Mouse (Mus musculus) left cerebral cortex, postnatal 10 days (tissue): ENCODE measurements around the gene Pou2f3. TPM values are rescaled to one million over a fixed set of nuclear protein-coding genes. Genes with fewer than 3 reads are reported as not detected.

Experiments used
- DNase-seq, 2 experiments: peaks; one replicate each; pipeline ENCODE4 v3.0.0; 2021 to 2022; ENCODE audit warnings: low spot score in 2 of 2, mixed read lengths in 1 of 2; ENCODE audit errors: extremely low spot score in 1 of 2
- intact Hi-C: fragments of 180-260 bp; cut with DNase I; formaldehyde crosslinking; loops from one replicate; pipeline ENCODE4 v1.15.1; 2025
- total RNA-seq, 2 experiments: library from RNA; stranded (reverse); gene quantifications; 2 replicates each; pipeline ENCODE4 v1.2.3; 2021

Gene Pou2f3
- total RNA-seq, 2 experiments from 2014 or later: not detected

- intact Hi-C loops: no loop called here
- DNase-seq: no peak
Observed at GRCm38 (mm10) chr9:43233515-43233914, 23.3 kb upstream of the Pou2f3 start.

- intact Hi-C loops: no loop called here
- DNase-seq: no peak
Observed at GRCm38 (mm10) chr9:43233044-43233443, 22.9 kb upstream of the Pou2f3 start.

GRCm38 (mm10) chr9:43232286-43232685 is 22.1 kb upstream of the Pou2f3 start:
- no peak for DNase-seq
- intact Hi-C loops: no loop called here

GRCm38 (mm10) chr9:43231805-43232204 is 21.6 kb upstream of the Pou2f3 start:
- DNase-seq: peak in 1 of 2 experiments; percentile 47
- intact Hi-C loops: no loop called here

- intact Hi-C loops: no loop called here
- DNase-seq: peak in 1 of 2 experiments; percentile 42
Observed at GRCm38 (mm10) chr9:43230886-43231285, 20.7 kb upstream of the Pou2f3 start.

- no peak for DNase-seq
- intact Hi-C loops: loop anchor here (10.0 kb wide), 1 partner anchor 745 kb away; no protein-coding TSS in a partner anchor
Observed at GRCm38 (mm10) chr9:43229962-43230361, 19.8 kb upstream of the Pou2f3 start.

GRCm38 (mm10) chr9:43229398-43229895 is 19.3 kb upstream of the Pou2f3 start:
- intact Hi-C loops: loop anchor here (10.0 kb wide), 1 partner anchor 745 kb away; no protein-coding TSS in a partner anchor
- no peak for DNase-seq

- DNase-seq: no peak
- intact Hi-C loops: loop anchor here (10.0 kb wide), 1 partner anchor 746 kb away; no protein-coding TSS in a partner anchor
Observed at GRCm38 (mm10) chr9:43228745-43229144, 18.6 kb upstream of the Pou2f3 start.

- no peak for DNase-seq
- intact Hi-C loops: loop anchor here (10.0 kb wide), 1 partner anchor 747 kb away; no protein-coding TSS in a partner anchor
Observed at GRCm38 (mm10) chr9:43227626-43228025, 17.5 kb upstream of the Pou2f3 start.

GRCm38 (mm10) chr9:43226573-43227160 is 16.5 kb upstream of the Pou2f3 start:
- no peak for DNase-seq
- intact Hi-C loops: loop anchor here (10.0 kb wide), 1 partner anchor 748 kb away; no protein-coding TSS in a partner anchor

- no peak for DNase-seq
- intact Hi-C loops: loop anchor here (10.0 kb wide), 1 partner anchor 749 kb away; no protein-coding TSS in a partner anchor
Observed at GRCm38 (mm10) chr9:43225481-43225880, 15.3 kb upstream of the Pou2f3 start.

- intact Hi-C loops: loop anchor here (10.0 kb wide), 1 partner anchor 750 kb away; no protein-coding TSS in a partner anchor
- no peak for DNase-seq
Observed at GRCm38 (mm10) chr9:43224771-43225355, 14.7 kb upstream of the Pou2f3 start.

- DNase-seq: no peak
- intact Hi-C loops: loop anchor here (10.0 kb wide), 1 partner anchor 752 kb away; no protein-coding TSS in a partner anchor
Observed at GRCm38 (mm10) chr9:43222429-43222715, 12.2 kb upstream of the Pou2f3 start.

GRCm38 (mm10) chr9:43221643-43222428 is 11.7 kb upstream of the Pou2f3 start:
- intact Hi-C loops: loop anchor here (1.0 to 10.0 kb wide), 2 partner anchors 62 to 753 kb away; no protein-coding TSS in a partner anchor
- peak; percentile 82 to 85 for DNase-seq

GRCm38 (mm10) chr9:43210771-43211450 is 742 bp upstream of the Pou2f3 start:
- intact Hi-C loops: loop anchor here (2.0 kb wide), 2 partner anchors 68 to 210 kb away; no protein-coding TSS in a partner anchor
- DNase-seq: peak; percentile 28 to 62

- no peak for DNase-seq
- intact Hi-C loops: no loop called here
Observed at GRCm38 (mm10) chr9:43206022-43206390, 4.2 kb downstream of the Pou2f3 start.

GRCm38 (mm10) chr9:43205343-43206021 is 4.7 kb downstream of the Pou2f3 start:
- intact Hi-C loops: no loop called here
- peak in 1 of 2 experiments; percentile 31 for DNase-seq

- no peak for DNase-seq
- intact Hi-C loops: no loop called here
Observed at GRCm38 (mm10) chr9:43200212-43200611, 10.0 kb downstream of the Pou2f3 start.
